Mouse (Mus musculus) regulatory T cell (primary cell): Measurements from ENCODE around the gene Slc6a17.

Experiments
- in situ Hi-C: fragments of 300-600 bp; cut with MboI, MseI; formaldehyde crosslinking; loops from one replicate; pipeline ENCODE4 v1.15.1; 2025; ENCODE audit warnings: high pct_unique_total_duplicates

Slc6a17 gene

DNA sequence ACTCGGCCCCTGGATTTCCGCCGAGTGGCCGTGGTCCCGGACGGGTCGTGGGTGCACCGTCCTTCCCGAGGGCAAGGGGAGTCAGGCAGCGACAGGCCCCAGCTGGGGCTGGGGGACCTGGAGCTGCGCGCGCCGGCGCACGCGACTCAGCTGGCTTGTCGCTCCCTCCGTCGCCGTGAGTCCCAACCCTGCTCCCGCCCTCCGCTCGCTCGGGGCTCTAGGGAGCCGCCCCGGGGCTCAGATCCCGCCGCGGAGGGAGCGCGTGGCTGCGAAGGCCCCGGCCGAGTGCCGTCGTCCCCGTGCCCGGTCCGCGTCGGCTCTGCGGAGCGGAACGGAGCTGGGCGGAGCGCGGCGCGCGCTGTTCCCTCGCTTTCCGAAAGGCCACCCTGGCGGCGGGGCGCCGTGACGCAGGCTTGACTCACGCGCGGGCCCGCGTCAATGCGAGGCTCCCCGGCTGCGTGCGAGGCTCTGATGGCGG lies at the start of gene Slc6a17:
Gene Slc6a17 (minus strand): TSS at position 388 of the 478 bp plus-strand sequence.
- in situ Hi-C loops, result no loop called here

DNA sequence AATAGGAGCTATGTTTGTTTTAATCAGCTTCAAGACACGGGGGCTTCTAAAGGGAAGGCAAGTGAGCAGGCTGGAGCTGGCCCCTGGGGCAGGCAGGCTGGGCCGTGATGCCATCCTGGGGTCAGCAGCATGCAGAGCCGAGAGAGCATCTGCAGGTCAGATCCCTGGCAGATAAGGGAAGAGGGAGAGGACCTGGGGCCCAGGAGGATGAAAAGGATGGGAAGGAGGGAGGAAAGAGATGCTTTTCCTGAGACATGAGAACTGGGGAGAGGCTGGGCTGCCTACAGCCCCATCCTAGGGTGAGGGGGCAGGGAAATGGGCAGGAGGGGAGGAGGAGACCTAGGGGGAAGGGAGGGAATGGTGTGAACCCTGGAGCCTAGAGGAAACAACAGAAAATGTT lies 47.5 kb upstream of the Slc6a17 start:
- in situ Hi-C loops, result no loop called here

DNA sequence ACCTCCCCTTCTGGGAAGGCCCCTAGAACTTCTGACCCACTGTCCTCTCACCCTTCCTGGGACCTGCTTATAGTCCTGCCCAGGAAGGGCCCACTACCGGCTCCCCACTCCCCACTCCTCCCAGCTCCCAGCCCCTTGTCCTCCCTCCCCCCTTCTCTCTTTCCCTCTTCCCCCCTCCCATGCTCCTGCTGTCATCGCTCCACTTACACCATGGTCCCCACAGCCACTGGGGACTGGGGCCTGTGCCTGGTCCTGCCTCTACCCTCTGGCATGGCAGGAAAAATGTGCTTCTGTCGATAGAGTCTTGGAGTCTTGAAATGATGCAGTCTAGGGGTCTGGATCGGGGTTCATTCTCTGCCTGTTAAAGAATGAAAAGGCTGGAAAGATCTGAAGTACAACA lies 46.1 kb upstream of the Slc6a17 start:
- in situ Hi-C loops, result no loop called here

DNA sequence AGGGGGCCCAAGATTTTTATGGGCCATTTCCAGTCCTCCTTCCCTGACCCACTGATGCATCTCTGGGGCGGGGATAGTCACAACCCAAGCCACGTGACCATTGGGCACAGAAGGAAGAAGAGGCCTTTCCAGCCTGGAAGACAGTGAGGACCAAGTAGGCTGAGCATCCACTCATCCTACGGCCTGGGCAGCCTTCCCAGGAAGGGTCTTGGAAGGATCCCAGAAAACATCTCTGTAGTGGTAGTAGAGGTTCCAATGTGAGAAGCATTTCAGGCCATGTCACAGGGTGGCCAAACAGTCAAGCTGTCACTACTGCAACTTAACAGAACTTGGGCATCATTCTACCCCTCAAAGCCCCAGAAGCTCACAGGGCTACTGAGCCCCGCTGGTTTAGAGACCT lies 44.8 kb upstream of the Slc6a17 start:
- in situ Hi-C loops, result no loop called here

DNA sequence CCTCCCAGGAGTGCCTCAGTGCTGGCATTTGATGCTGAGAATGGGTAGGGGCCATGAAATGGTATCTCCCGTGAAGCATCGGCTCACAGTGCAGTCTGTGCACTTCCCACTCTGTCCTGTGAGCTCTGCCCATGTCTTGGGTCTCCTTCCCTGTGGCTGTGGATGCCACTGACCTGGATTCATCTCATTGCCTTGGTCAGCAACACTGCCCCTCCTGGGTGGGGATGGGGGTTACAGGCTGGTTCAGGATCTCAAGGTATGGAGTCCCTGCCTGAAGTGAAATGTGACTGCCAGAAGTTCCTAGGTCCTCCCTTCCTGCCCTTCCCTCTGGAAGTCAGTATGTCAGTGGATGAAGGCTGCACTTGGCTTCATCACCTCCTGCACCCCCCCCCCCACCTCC lies 44.3 kb upstream of the Slc6a17 start:
- in situ Hi-C loops, result no loop called here

DNA sequence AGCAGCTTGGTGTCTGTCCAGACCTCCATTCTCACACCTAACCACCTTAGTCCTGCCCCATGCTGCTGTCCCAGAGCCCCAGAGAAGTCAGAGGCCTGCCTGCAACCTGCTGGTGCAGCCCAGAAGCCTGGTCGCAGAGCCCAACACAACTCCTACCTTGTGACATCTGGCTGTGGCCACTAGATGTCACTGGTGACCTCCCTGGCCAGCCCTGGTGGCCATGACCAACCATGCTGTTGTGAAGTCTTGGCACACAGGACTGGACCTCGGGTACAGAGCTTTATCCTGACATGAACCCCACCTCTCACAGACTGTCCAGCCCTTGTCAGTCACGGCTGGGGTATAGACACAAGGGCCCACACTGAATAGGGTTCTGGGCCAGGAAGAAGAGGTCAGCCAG lies 41.4 kb upstream of the Slc6a17 start:
- in situ Hi-C loops, result no loop called here

DNA sequence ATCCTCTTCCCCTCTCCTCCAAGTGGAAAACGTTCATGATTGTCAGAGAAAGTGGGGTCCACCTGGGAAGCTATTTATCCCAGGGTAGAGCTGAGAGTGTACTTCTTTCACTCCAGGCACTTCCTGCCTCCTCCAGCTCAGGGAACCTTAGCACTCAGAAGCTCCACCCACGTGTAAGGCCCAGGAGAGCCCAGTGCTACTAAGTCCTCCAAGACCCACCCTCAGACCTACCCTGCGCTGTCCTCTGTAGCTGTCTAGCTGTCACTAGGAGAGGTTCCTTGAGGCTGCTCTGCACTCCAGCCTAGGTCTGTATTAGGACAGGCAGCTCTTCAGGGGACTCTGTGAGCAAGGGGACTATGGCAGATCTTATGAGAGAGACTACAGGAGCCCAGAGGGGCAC lies 40.9 kb upstream of the Slc6a17 start:
- in situ Hi-C loops, result no loop called here

DNA sequence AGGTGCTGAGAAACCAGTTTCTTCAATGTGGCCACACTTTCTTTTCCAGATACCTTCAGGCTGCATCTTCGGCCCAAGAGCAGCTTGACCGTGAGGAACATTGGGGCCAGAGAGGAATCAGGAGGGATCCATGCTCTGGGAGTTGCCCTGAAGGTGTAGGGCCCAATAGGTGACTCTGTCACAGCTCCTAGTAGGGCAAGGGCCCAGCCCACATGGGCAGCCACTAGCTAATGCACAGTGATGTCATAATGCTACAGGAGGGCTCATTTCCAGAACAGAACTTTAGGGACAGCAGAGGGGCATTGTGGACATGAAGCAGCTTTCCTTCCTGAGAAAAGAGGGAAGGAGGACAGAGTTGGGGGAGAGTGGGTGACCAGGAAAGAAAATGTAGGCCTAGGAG lies 37.0 kb upstream of the Slc6a17 start, which contains the start of gene Ubl4b:
Gene Ubl4b (minus strand): TSS at position 232 of the 400 bp plus-strand sequence.
- in situ Hi-C loops, result no loop called here

DNA sequence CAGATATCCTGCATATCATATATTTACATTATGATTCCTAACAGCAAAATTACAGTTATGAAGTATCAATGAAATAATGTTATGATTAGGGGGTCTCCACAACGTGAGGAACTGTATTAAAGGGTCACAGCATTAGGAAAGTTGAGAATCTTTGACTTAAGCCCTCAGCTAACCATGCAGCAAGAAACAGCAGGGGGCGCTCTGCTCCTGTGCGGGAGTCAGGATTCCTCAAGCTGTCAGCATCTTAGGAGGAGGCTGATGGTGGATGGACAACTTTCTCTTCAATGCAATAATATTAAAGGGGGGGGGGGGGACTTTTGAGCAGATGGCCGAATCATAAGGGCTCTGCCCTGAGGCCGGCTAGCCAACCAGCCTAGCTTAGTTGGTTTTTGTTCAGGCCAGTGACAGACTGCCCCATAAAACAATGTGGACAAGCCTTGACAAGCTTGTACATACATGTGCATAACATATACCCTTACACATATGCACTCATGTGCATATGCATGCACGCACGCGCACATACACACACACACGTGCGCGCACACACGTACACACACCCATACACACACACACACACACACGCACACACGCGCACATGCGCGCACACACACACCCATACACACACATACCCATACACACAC lies 32.7 kb upstream of the Slc6a17 start:
- in situ Hi-C loops, result no loop called here

DNA sequence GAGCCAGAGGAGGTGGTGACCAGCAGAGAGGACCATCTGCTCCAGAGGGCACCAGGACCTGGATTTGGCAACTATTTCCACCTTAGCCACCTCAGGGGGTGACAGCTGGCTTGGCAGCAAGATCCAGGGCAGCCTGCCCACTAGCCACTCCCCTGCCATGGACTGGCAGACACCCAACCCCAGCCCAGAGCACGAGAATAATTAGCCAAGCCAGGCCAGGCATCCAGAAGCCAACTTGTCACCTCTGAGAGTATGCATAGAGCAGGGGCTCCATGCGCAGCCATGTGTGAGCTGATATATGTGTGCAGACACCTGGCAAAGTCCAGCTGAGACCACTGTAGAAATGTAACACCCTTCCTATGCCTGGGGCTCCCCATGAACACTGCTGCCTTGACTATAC lies 29.1 kb upstream of the Slc6a17 start:
- in situ Hi-C loops, result no loop called here

DNA sequence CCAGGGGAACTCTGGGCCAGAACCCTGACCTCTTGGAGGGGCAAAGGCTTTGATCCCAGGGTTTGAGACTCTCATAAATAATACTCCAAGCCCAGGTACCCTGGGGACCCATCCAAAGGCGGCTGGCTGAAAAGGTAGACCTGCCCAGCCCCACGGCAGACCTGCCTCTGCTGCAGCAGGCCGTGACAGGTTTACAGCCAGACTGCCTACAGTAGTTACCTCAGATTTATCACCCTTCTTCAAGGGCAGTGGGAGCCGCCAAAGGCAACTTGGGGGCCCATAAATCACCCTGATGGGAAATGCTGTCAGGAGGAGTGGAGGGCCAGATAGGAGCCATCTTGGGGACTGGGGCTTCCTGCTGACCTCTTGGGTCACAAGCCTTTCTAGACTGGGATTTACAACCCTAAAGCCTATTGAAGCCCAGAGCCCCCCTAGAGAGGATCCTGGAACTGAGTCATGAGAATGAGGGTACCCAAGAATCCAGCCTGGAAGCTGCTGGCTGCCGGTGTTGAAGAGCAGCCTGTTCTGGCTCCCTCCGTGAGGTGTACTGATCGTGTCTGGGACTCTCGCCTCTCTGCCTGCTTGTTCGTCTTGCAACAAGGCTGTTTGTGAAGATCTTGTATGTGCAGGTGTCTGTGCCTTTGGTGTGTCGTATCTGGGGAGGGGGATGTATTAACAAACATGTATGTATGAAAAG lies 28.0 kb upstream of the Slc6a17 start:
- in situ Hi-C loops, result no loop called here

DNA sequence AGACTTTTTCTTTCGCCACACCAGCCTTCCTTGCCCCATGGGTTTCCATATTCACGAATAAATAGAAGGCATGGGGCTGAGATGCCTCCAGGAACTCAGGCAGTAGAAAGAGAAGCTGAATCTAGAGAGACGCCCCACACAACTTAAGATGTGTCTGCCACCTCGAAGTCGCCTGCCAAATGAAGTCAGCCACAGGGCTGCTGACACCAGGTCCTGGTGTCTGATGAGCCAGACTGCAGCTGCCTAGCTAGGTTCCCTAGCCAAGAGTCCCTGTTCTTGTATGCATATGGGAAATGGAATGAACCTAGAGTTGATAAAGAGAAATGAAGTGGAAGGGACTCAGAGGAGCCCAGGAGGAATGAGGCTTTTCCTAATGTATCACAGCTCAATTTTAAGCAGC lies 27.5 kb upstream of the Slc6a17 start:
- in situ Hi-C loops, result no loop called here

DNA sequence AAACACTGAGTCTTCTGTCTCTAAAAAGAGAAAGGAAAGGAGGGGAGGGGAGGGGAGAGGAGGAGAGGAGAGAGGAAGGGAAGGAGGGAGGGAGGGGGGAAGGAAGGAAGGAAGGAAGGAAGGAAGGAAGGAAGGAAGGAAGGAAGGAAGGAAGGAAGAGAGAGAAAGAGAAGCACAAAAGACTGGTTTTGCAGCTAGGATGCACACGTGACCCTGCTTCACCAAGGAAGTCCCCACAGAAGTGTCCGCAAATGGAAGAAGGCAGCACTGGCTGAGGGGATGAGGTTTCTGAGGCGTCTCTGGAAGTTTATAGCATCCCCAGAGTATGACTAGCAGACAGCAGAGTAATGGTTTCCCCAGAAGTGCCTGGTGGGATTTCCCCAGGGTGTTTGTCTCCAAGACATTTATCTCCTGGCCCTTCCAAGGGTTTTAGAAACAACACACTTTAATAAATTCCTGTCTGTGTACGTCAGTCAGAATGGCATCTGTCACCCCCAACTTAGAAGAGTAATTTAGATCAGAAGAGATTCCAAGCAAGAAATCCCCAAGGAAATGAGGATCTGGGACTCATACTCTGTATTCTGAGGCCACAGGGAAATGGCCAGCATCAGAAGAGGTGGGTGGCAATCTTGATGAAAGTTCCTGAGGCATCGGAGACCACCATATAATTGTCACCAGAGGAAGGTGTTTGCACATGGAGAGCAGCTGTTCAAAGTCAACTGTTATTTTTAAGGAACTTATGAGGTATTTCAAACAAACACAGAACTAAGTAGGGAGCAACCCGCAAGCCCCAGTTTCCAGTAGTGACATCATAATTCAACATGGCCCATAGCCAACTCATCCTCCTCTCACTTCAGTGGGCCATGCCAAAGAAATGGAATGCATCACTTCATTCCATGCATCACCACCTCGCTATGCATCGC lies 25.6 kb upstream of the Slc6a17 start:
- in situ Hi-C loops, result no loop called here

DNA sequence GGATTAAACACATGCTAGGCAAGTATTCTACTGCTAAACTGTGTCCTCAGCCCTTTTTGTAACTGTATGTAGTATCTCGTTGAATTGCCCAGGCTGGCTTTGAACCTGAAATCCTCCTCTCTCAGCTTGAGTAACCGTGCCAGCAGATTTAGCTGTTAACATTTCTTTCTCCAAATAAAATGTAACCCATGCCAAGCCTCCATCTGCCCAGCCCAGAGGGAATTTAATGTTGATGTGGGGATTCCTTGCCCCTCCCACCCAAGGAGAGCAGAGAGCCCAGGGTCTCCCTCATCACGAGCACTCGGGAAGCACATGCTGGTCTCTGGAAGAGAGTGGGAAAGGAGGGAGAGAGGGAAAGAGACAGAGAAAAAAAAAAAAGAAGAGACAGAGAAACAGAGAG lies 24.8 kb upstream of the Slc6a17 start:
- in situ Hi-C loops, result no loop called here

DNA sequence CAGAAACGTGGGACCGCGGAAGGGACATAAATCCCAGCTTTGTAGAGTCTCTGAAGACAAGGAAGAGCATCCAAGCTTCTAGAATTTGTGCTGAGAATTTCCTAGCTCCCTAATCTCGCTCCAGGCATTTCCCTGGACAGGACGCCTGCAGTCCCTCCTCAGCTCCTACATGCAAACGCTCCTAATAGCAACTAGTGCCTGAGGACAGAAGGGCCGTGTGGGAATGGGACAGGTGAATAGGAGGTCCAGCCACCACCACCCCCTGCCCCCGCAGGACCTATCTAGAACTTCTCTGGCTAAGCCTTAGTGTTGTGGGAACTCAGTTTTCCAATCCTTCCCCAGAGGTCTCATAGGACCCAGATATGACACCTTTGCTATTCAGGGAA lies 19.7 kb upstream of the Slc6a17 start:
- in situ Hi-C loops, result no loop called here

DNA sequence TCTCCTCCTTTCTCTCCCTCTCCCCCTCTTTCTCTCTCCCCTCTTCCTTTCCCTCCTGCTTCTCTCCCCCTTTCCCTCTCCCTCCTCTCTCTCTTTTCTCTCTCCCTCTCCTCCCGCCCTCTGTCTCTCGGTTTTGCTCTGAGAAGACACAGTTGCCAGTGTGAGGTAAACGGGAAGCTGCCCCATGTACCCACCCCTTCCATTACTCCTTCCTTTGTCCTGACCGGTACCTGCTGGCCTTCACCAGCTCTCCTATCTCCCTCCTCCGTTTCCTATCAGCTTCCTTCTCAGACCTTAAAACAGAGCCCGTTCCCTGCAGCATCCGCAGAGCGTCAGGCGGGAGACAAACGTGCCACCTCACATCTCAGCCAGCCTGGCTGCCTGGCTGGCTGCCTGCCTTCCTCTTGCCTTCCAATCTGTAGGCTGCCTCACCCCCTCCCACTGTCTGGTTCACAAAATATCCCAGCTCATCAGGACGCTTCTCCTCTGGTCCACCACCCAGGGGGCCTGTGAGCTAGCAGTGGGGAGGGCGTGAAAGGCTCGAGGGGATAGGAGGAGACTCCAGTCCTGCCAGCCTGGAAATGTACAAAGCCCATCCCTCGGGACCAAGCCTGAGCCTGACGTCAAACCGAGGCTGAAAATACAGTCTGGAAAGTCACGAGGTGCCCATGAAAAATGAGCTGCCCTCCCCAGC lies 19.1 kb upstream of the Slc6a17 start:
- in situ Hi-C loops, result no loop called here

DNA sequence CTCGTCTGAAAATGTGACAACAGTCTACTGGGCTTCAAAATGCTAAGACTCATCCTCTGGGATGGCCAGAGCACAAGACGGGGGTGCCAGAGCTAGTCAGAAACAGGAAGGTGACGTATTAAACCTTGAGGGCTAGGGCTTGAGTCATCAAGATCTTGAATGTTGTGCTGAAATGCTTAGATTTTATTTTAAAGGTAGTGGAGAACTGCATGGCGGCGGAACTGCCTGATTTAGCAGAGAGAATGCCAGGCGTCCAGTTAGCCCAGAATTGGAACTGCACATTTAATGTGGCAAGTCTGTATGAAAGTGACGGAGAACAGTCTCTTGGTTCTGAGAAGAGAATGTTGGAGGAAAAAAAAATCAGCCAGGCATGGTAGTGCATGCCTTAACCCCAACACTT lies 17.1 kb upstream of the Slc6a17 start:
- in situ Hi-C loops, result no loop called here

DNA sequence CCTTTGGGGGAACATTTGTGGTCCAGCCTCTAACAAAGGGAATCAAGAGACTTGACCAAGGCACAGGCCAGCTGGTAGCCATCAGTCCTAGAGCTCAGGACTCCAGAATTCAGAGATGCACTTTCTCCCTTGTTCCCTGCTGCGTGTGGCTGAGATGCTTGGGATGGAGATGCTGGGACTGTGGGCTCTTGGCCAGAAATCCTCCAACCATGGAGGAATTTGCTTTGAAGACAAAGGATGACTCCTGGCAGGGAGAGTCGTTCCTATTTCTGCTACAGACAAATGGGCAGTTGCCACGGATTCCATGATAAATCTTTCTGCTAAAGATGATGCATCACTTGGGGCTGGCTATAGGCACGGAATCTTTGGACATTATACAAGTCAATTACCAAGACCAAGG lies 15.7 kb upstream of the Slc6a17 start:
- in situ Hi-C loops, result no loop called here

DNA sequence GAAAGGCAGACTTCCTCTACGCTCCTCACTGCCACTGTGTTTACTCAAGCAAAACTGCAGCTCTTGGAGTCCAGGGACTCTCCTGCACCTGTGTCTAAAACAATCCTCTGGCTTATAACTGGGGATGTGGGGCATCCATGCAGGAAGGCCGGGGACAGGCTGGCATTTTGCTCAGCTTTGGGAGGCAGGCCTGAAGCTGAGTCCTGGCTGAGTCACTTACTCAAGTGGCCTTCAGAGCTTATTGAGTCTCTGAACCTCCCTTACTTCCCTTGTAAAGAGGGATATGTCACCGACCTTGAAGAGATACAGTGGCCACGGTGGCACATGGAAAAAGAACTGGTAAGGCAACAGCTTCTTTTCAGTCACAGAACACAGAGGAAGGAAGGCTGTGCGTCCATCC lies 12.8 kb upstream of the Slc6a17 start:
- in situ Hi-C loops, result no loop called here

DNA sequence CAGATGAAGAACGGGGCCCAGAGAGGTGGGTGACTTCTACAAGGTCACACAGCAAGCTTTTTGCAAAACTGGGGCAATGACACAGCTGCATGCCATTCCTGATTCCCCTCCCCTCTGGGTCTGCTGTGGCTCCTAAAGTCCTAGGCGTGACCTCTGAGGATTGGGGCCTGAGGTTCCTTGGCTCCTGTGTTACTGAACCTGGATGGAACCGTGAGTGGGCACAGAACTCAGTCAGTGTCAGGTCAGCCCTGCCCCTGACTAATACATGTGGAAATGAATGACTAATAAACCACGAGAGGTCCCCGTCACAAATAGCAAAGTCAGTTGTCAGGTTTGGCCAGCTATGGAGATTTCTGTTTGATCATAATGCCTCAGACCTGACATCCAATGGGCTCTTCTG lies 11.4 kb upstream of the Slc6a17 start:
- in situ Hi-C loops, result no loop called here

DNA sequence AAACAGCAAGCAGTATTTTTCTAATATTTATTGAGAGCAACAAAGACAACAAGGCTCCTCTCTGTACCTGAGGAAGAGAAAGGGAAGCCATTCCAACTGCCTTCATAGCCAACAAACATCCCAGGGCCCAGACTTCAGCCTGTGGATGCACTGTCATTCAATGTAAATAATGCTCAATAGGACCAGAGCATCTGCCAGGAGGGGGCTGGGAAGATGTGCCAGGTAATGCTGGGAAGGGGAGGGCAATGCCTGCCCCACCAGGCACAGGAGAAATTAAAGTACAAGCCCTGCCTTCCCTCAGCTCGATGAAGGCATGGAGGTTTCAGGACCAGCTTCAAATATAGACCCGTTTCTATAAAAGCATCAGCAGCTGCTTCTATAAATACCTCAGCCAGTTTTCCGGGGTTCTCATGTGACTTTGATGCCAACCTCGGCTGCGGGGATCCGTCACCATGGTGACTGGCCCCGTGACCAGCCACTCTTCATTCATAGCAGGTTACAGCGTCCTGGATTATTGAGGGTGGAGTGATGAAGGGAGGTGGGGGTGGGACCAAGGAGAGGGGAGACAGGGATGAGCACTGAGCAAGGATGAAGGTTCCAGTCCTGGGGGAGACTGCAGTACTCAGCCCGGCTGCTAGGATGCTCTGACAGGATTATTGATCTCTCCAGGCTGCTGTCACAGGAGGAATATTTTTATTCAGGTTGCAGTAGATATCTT lies 10.7 kb upstream of the Slc6a17 start:
- in situ Hi-C loops, result no loop called here
